Mouse (Mus musculus): Measurements from ENCODE around the gene Hs3st3b1. TPM values are rescaled to one million over a fixed set of nuclear protein-coding genes. Genes with fewer than 3 reads are reported as not detected.

Hs3st3b1 gene
- total RNA-seq, 2 experiments from 2014 or later, result 1.3 TPM

- intact Hi-C loops (cut with DNase I), result no loop called here
These were observed 25.1 kb downstream of the Hs3st3b1 start for GRCm38 (mm10) chr11:63897011-63897410.

GRCm38 (mm10) chr11:63894188-63894587 lies 27.9 kb downstream of the Hs3st3b1 start:
- intact Hi-C loops (cut with DNase I), result no loop called here
- DNase-seq, result no peak

More at GRCm38 (mm10) chr11:63897011-63897410, 25.1 kb downstream of the Hs3st3b1 start:
- DNase-seq, result no peak

- no peak for DNase-seq
- intact Hi-C loops (cut with DNase I), result no loop called here
These were observed 28.5 kb downstream of the Hs3st3b1 start for GRCm38 (mm10) chr11:63893557-63893956.

- no peak for DNase-seq
These were observed 30.5 kb downstream of the Hs3st3b1 start for GRCm38 (mm10) chr11:63891479-63892020.

GRCm38 (mm10) chr11:63883385-63883784 lies 38.7 kb downstream of the Hs3st3b1 start:
- no peak for DNase-seq
- intact Hi-C loops (cut with DNase I), result no loop called here

More at GRCm38 (mm10) chr11:63891479-63892020, 30.5 kb downstream of the Hs3st3b1 start:
- intact Hi-C loops (cut with DNase I), result no loop called here

GRCm38 (mm10) chr11:63880296-63880695 lies 41.8 kb downstream of the Hs3st3b1 start:
- intact Hi-C loops (cut with DNase I), result no loop called here
- no peak for DNase-seq

GRCm38 (mm10) chr11:63879261-63879660 lies 42.8 kb downstream of the Hs3st3b1 start:
- DNase-seq, result no peak
- intact Hi-C loops (cut with DNase I), result no loop called here

- DNase-seq, result no peak
- intact Hi-C loops (cut with DNase I), result no loop called here
These were observed 43.5 kb downstream of the Hs3st3b1 start for GRCm38 (mm10) chr11:63878616-63879015.

GRCm38 (mm10) chr11:63862746-63863145 lies 59.3 kb downstream of the Hs3st3b1 start:
- no peak for DNase-seq
- intact Hi-C loops (cut with DNase I), result no loop called here

GRCm38 (mm10) chr11:63861982-63862381 lies 60.1 kb downstream of the Hs3st3b1 start:
- intact Hi-C loops (cut with DNase I), result no loop called here
- no peak for DNase-seq

- DNase-seq, result no peak
- intact Hi-C loops (cut with DNase I), result no loop called here
These were observed 70.9 kb downstream of the Hs3st3b1 start for GRCm38 (mm10) chr11:63851041-63851730.

GRCm38 (mm10) chr11:63850261-63850660 lies 71.8 kb downstream of the Hs3st3b1 start:
- intact Hi-C loops (cut with DNase I), result no loop called here
- DNase-seq, result no peak

GRCm38 (mm10) chr11:63845379-63845778 lies 76.7 kb downstream of the Hs3st3b1 start:
- DNase-seq, result no peak
- intact Hi-C loops (cut with DNase I), result no loop called here

- intact Hi-C loops (cut with DNase I), result no loop called here
- no peak for DNase-seq
These were observed 77.4 kb downstream of the Hs3st3b1 start for GRCm38 (mm10) chr11:63844701-63845100.

GRCm38 (mm10) chr11:63837526-63837925 lies 84.6 kb downstream of the Hs3st3b1 start:
- intact Hi-C loops (cut with DNase I), result no loop called here
- DNase-seq, result no peak

Other genes starting within 250 kb of the Hs3st3b1 start
- gene Cox10, start 157.2 kb upstream of the Hs3st3b1 start, total RNA-seq (2021), result 10 to 100 TPM; 65.3 to 67.3 TPM